Mouse (Mus musculus) forebrain, embryonic 14.5 days (tissue): Measurements from ENCODE around the gene Scube1. TPM values are rescaled to one million over a fixed set of nuclear protein-coding genes. Genes with fewer than 3 reads are reported as not detected.

Experiments used
- ATAC-seq: fragments of 200-750 bp; cut with Nextera tagmentation; 2 replicates; pipeline ENCODE4 v1.8.0; 2017; ENCODE audit warnings: mild to moderate bottlenecking, moderate library complexity
- DNase-seq: peaks from one replicate; pipeline ENCODE4 v3.0.0-alpha.2; 2015; ENCODE audit warnings: low spot score
- H3K27ac ChIP-seq: fragments of 300-500 bp; sonication (generic); 2 replicates; pipeline ENCODE4 v1.5.1; 2014; ENCODE audit warnings: low read depth, mild to moderate bottlenecking, control low read depth, low read length, moderate library complexity
- H3K27me3 ChIP-seq: fragments of 300-500 bp; sonication (generic); replicated peaks from 2 replicates; pipeline ENCODE4 v1.6.1; 2014; ENCODE audit warnings: low read length, control low read depth, mixed read lengths; ENCODE audit not compliant: control insufficient read depth, insufficient read depth
- H3K36me3 ChIP-seq: fragments of 300-500 bp; sonication (generic); 2 replicates; pipeline ENCODE4 v1.6.1; 2014; ENCODE audit warnings: low read length, control low read depth; ENCODE audit not compliant: control insufficient read depth, insufficient read depth
- H3K4me1 ChIP-seq: fragments of 300-500 bp; sonication (generic); 2 replicates; pipeline ENCODE4 v1.6.1; 2014; ENCODE audit warnings: antibody characterized with exemption, low read length, control low read depth; ENCODE audit not compliant: control insufficient read depth, insufficient read depth
- H3K4me2 ChIP-seq: fragments of 300-500 bp; sonication (generic); 2 replicates; pipeline ENCODE4 v1.6.1; 2014; ENCODE audit warnings: mild to moderate bottlenecking, control low read depth, low read length
- H3K4me3 ChIP-seq: fragments of 300-500 bp; sonication (generic); 2 replicates; pipeline ENCODE4 v1.5.1; 2014; ENCODE audit warnings: low read depth, low read length, control low read depth
- H3K9ac ChIP-seq: fragments of 300-500 bp; sonication (generic); 2 replicates; pipeline ENCODE4 v1.6.1; 2014; ENCODE audit warnings: mild to moderate bottlenecking, low read length, control low read depth, moderate library complexity
- H3K9me3 ChIP-seq: fragments of 300-500 bp; sonication (generic); replicated peaks from 2 replicates; pipeline ENCODE4 v1.6.1; 2016; ENCODE audit warnings: low read length, control low read depth, mixed read lengths; ENCODE audit not compliant: control insufficient read depth
- WGBS: fragments of 180-500 bp; shearing (Covaris S2); extraction: QIAGEN DNeasy Blood & Tissue Kit; methylation state at CpG from one replicate; pipeline ENCODE4 v1.1.7; 2014; 5-methylcytosine and 5-hydroxymethylcytosine counted together
- polyA plus RNA-seq: library from polyadenylated mRNA; unstranded; fragments of >200 nt; fragmentation: Nextera tagmentation; extraction: Ambion mirVana; gene quantifications from 2 replicates; pipeline ENCODE4 v1.2.1, GENCODE M21; 2014

Scube1 gene
- polyA plus RNA-seq, 1 experiment from 2014 or later: 8.2 TPM

DNA sequence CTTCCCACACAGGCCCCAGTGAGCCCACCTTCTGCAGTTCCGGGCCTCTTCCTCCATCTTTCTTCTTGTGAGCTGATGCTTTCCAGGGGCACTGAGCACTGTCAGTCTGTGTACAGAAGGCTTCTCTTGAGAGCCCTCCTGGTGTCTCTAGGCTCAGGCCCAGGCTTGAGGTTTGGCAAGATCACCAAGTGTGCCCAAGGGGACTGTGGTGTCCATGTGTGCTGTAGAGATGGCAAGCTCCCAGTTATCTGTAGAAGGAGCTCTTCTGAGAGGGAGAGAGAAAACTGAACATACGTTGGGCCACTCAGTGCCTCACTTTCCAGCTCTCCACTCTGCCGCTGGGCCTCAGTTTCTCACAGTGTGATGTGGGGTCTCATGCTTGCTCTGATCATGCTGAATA is 157.1 kb downstream of the Scube1 start:
- Histone ChIP-seq H3K4me2 (no peak overlapping the region), H3K4me1 (peaks cover 12% of the 10 kb centered on the region), H3K4me3 (no peak overlapping the region), H3K27me3 (no peaks in the 10 kb centered on the region), H3K9ac (no peak overlapping the region), H3K9me3 (no peaks in the 10 kb centered on the region), H3K27ac (no peak overlapping the region), H3K36me3 (no peaks in the 10 kb centered on the region)
- ATAC-seq (no peak), DNase-seq (no peak)
- 89% methylated on average over 3 of the region's 3 CpGs for WGBS

DNA sequence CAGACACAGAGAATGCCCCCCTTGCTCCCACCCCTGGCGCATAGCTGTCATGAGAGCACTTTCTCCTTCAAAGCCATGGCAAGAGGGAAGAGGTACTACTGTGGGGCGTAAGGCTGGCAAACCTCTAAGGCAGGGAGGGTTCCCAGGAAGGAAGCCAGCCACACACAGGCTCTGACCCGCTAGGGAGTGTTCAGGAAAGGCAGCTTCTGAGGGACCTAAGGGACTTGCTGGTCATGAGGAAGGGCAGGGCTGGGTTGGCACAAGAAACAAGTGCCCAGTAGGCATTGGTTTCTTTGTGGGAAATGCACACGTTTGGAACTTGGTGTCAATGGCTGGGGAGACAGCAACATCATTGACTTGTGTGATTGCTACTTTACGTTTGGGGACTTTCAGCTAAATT is 158.8 kb downstream of the Scube1 start:
- no peaks in the 10 kb centered on the region for H3K27me3 ChIP-seq
- 71% methylated on average over 5 of the region's 5 CpGs for WGBS
- no peak overlapping the region for H3K27ac ChIP-seq
- no peaks in the 10 kb centered on the region for H3K9me3 ChIP-seq
- no peak overlapping the region for H3K9ac ChIP-seq
- no peak overlapping the region for H3K4me2 ChIP-seq
- no peak for ATAC-seq
- DNase-seq: no peak
- H3K4me3 ChIP-seq: no peak overlapping the region
- H3K4me1 ChIP-seq: peaks cover 12% of the 10 kb centered on the region
- no peaks in the 10 kb centered on the region for H3K36me3 ChIP-seq

DNA sequence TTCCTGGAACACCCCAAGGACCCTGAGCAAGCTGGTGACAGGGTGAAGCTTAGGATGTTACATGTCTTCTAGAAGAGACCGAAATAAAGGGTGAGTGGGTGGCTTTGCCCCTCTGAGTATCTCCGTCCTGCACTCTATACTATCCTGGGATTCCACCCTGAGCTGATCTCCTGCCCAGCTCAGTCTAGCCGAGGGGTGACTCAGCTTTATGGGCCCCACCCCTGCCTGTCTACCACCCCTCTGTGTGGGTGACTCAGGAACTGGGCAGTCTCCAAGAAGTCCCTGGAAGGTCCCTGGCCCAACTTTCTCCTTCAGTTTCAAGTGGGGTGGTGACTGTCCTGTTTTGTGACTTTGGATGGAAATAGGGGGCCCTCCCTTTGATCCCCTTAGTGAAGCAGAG is 159.4 kb downstream of the Scube1 start:
- DNase-seq: no peak
- Histone ChIP-seq H3K36me3 (no peaks in the 10 kb centered on the region), H3K27ac (no peak overlapping the region), H3K9ac (no peak overlapping the region), H3K4me1 (peaks cover 12% of the 10 kb centered on the region), H3K4me2 (no peak overlapping the region), H3K4me3 (no peak overlapping the region), H3K9me3 (no peaks in the 10 kb centered on the region), H3K27me3 (no peaks in the 10 kb centered on the region)
- 86% methylated on average over 3 of the region's 3 CpGs for WGBS
- no peak for ATAC-seq

DNA sequence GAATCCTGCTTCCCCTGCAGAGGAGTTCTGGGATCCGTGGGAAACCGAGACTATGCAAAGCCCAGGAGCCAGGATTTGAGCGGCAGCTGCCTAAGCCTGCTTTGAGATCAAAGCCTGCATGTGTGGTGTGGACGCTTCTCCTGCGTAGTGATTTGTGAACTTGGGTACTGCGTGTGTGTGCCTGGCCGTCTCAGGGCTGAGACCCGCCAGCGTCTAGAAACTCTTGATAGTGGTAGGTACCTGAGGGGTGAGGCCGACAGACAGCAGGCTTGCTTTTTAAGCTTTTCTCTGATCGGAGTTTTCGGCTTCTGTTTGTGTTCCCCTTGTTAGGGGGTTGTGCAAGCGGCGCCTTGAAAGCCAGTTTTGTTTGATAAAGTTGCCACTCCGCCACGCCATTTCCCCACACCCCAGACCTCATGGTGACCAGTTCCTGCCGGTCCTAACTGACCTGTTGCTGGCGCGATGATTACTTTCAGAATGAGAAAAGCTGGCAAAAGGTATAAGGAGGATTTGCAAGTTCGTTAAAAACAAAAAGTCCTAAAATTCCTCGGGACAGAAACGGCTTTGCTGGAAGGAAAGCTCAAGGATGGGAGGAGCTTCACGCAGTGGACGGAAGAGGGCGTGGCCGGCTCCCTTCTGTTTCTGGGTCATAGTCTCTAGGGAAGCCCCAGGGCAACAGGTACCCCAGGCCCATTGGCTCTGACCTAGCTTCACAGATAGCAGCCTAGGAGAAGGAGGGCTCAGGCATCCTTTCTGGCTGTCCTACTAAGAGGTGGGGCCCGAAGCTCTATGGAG is 160.8 kb downstream of the Scube1 start:
- Histone ChIP-seq H3K27ac (no peak overlapping the region), H3K4me1 (peaks cover 12% of the 10 kb centered on the region), H3K9ac (peak overlapping the region; percentile 56), H3K4me2 (peak overlapping the region; percentile 87), H3K4me3 (peak overlapping the region; percentile 31), H3K36me3 (no peaks in the 10 kb centered on the region), H3K27me3 (no peaks in the 10 kb centered on the region), H3K9me3 (no peaks in the 10 kb centered on the region)
- DNase-seq (peak; percentile 46), ATAC-seq (0 out of 2 replicates have a peak, but pooled peaks have one; percentile 18)
- 2% methylated on average over 27 of the region's 27 CpGs for WGBS

DNA sequence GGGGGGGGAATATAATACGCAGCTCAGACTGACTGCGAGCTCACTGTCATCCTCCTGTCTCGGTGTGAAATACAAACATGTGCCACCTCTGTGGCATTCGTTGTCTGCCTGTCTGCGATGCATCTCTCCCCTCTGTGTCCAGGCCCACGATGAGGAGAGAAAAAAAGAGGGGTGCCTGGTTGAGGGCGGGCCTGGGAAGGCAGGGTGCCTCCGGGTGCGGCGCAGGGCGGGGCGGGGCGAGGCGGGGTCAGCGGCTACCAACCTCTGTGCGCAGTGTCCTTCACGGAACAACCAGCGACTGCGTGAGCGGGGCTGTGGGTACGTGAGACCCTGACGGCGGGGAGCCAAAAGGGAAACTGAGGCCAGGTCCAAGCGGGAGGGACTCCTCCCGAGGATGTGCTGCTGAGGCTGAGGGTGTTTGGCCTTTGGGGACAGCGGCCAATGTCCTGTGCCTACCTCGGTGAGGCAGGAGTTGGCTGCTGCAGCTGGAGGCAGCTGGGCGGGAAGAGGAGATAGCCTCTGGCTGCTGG is 161.4 kb downstream of the Scube1 start, which contains the start of the genes Tspo and Mcat:
Gene Tspo (plus strand): TSS at position 266 of the 530 bp plus-strand sequence.
Gene Mcat (minus strand): TSS at position 461 of the 530 bp plus-strand sequence.
- under 1% methylated on average over 27 of the region's 28 CpGs for WGBS
- Histone ChIP-seq H3K27me3 (no peaks in the 10 kb centered on the region), H3K27ac (no peak within 1 kb of the TSS)

DNA sequence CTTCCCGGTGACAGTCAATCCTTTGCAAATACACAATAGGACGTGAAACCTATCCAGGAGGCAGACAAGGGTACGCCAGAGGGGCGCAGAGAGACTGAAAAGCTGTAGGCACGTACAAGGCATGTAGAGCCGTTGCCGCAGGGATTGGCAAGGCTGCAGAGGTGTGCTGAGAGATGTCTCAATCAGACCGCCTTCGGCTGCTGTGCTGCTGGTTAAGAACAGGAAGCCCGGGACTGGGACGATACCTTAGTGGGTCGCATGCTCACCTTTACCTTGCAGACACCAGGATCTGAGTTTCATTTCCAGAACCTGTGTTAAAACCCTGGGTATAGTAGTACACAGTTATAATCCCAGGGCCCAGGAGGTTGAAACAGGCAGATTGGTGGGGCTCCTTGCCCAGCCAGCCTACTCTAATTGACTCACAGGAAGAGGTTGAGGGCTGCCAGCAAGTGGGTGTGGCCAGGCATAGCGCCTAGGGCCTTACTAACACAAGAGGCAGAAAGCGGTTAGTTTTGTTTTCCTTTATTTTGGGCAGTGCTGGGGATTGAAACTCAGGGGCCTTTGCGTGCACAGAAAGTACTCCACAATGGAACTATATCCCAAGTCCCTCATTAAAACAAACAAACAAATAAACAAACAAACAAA is 162.1 kb downstream of the Scube1 start:
- Histone ChIP-seq H3K27me3 (no peaks in the 10 kb centered on the region), H3K4me2 (peak overlapping the region; percentile 87), H3K36me3 (no peaks in the 10 kb centered on the region), H3K9ac (no peak overlapping the region; the same call in 1 of the 2 replicates), H3K4me3 (peak overlapping the region; percentile 31; the same call in 1 of the 2 replicates), H3K27ac (no peak overlapping the region), H3K9me3 (no peaks in the 10 kb centered on the region), H3K4me1 (peaks cover 12% of the 10 kb centered on the region)
- ATAC-seq (peak; percentile 81), DNase-seq (peak; percentile 90)
- 26% methylated on average over 15 of the region's 15 CpGs for WGBS

More for the DNA sequence above, 161.4 kb downstream of the Scube1 start, which contains the start of the genes Tspo and Mcat:
- Histone ChIP-seq H3K4me1 (peaks cover 12% of the 10 kb centered on the region), H3K36me3 (no peaks in the 10 kb centered on the region), H3K9ac (peak within 1 kb of the TSS; percentile 56), H3K4me2 (peak within 1 kb of the TSS; percentile 87), H3K4me3 (peak within 1 kb of the TSS; percentile 31), H3K9me3 (no peaks in the 10 kb centered on the region)
- DNase-seq: no peak
- peak; percentile 56 for ATAC-seq

DNA sequence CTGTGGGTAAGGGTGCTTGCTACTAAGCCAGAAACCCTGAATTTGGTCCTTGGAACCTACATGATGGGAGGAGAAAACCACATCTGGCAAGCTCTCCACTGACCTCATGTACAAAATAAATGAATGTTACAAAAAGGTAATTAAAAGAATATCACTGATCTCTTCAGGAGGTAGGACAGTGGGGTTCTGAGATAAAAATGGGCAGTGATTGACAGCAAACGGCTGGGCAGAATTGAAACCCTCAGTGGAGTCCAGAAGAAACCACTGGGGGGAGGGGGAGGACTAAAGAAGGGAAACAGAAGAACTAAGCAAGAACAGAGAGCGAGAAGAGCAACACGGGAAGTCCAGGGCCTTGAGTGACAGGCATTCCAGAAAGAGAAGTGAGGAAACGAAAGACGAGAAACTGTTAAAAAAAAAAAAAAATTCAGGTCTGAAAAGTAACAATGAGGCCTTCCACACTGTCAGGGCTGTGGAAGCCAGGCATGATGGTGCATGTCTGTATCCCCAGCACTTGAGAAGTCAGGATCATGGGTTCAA is 163.8 kb downstream of the Scube1 start:
- H3K4me3 ChIP-seq: no peak overlapping the region
- no peaks in the 10 kb centered on the region for H3K27me3 ChIP-seq
- no peak overlapping the region for H3K9ac ChIP-seq
- no peak overlapping the region for H3K4me2 ChIP-seq
- no peaks in the 10 kb centered on the region for H3K36me3 ChIP-seq
- 55% methylated on average over 5 of the region's 5 CpGs for WGBS
- H3K27ac ChIP-seq: no peak overlapping the region
- no peak for DNase-seq
- H3K9me3 ChIP-seq: no peaks in the 10 kb centered on the region
- ATAC-seq: no peak
- peaks cover 12% of the 10 kb centered on the region for H3K4me1 ChIP-seq

DNA sequence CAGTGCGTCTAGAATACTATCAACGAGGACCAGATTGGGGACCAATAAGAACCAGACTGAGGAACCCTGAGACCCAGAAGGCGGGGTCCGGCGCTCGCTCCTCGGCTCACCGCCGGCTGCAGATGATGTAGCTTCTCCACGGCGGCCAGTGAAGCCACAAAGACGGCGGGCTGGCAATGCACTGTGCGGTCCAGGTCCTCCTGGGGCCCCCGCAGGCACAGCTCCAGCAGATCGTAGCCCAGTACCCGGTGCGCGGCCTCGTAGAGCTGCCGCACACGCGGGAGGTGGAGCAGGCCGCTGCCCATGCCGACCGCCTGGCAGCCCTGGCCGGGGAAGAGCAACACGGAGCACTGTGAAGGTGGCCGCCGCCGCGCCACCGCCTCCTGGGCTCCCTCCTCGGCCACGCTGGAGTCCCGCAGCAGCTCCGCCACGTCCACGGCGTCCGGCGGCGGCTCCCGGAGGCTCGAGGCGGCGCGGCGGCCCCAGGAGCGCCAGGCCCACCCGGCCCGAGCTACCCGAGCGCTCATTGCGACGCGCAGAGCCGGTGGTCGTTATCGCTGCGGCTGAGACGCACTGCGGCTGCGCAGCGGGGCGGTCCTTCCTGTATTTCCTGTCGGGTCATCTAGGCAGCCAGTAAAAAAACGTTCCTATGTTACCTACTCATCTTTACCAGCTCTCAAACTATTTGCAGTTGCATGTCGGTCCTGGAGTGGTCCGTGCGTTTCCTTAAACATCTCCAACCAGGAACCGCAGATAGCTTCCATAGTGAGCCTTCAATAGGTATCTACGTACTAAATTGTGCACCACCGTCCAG is 169.5 kb downstream of the Scube1 start:
- peaks cover 4% of the 10 kb centered on the region; the same call in 1 of the 2 replicates for H3K4me1 ChIP-seq
- peak overlapping the region; percentile 86 for H3K4me3 ChIP-seq
- peak overlapping the region; percentile 89 for H3K27ac ChIP-seq
- ATAC-seq: peak; percentile 96
- H3K4me2 ChIP-seq: peak overlapping the region; percentile 75
- no peaks in the 10 kb centered on the region for H3K9me3 ChIP-seq
- no peaks in the 10 kb centered on the region for H3K27me3 ChIP-seq
- WGBS: 1% methylated on average over 65 of the region's 74 CpGs
- peak overlapping the region; percentile 97 for H3K9ac ChIP-seq
- DNase-seq: peak; percentile 96
- H3K36me3 ChIP-seq: peaks cover 19% of the 10 kb centered on the region
